Mouse (Mus musculus) embryonic facial prominence, embryonic 12.5 days (tissue): ENCODE data around the gene Irak3. TPM values are rescaled to one million over a fixed set of nuclear protein-coding genes. Genes with fewer than 3 reads are reported as not detected.

ENCODE experiments used
- ATAC-seq: fragments of 200-750 bp; cut with Nextera tagmentation; 2 replicates; pipeline ENCODE4 v1.8.0; 2017; ENCODE audit not compliant: insufficient number of reproducible peaks, insufficient read depth, low FRiP score, low TSS enrichment
- H3K27ac ChIP-seq: fragments of 300-500 bp; sonication (generic); 2 replicates; pipeline ENCODE4 v1.5.1; 2016; ENCODE audit warnings: mild to moderate bottlenecking
- H3K27me3 ChIP-seq: fragments of 300-500 bp; sonication (generic); 2 replicates; pipeline ENCODE4 v1.6.1; 2016; ENCODE audit warnings: mild to moderate bottlenecking, moderate library complexity
- H3K36me3 ChIP-seq: fragments of 300-500 bp; sonication (generic); 2 replicates; pipeline ENCODE4 v1.6.1; 2016; ENCODE audit warnings: mild to moderate bottlenecking
- H3K4me1 ChIP-seq: fragments of 300-500 bp; sonication (generic); 2 replicates; pipeline ENCODE4 v1.6.1; 2016
- H3K4me2 ChIP-seq: fragments of 300-500 bp; sonication (generic); replicated peaks from 2 replicates; pipeline ENCODE4 v1.6.1; 2016; ENCODE audit warnings: mild to moderate bottlenecking, moderate library complexity
- H3K4me3 ChIP-seq: fragments of 300-500 bp; sonication (generic); 2 replicates; pipeline ENCODE4 v1.5.1; 2016; ENCODE audit warnings: mild to moderate bottlenecking
- H3K9ac ChIP-seq: fragments of 300-500 bp; sonication (generic); 2 replicates; pipeline ENCODE4 v1.6.1; 2016; ENCODE audit warnings: mild to moderate bottlenecking, moderate library complexity
- H3K9me3 ChIP-seq: fragments of 300-500 bp; sonication (generic); 2 replicates; pipeline ENCODE4 v1.6.1; 2016; ENCODE audit warnings: mild to moderate bottlenecking, moderate library complexity
- WGBS: fragments of 180-500 bp; shearing (Covaris S2); methylation state at CpG from one replicate; pipeline ENCODE4 v1.1.7; 2016; 5-methylcytosine and 5-hydroxymethylcytosine counted together
- polyA plus RNA-seq: library from polyadenylated mRNA; unstranded; fragments of >200 nt; fragmentation: Nextera tagmentation; extraction: Ambion mirVana; gene quantifications from 2 replicates; pipeline ENCODE4 v1.2.1, GENCODE M21; 2016

The Irak3 gene
- polyA plus RNA-seq, 1 experiment from 2014 or later = 2.3 TPM

GRCm38 (mm10) chr10:120174192-120174705 is 27.7 kb downstream of the Irak3 start:
- Histone ChIP-seq H3K4me2 (no peak overlapping the region), H3K27ac (no peak overlapping the region), H3K9ac (no peak overlapping the region), H3K27me3 (no peaks in the 10 kb centered on the region), H3K4me1 (no peaks in the 10 kb centered on the region), H3K4me3 (no peak overlapping the region), H3K9me3 (no peaks in the 10 kb centered on the region), H3K36me3 (no peaks in the 10 kb centered on the region)
- WGBS = 84% methylated on average over 15 of the region's 15 CpGs
- ATAC-seq = no peak

GRCm38 (mm10) chr10:120171340-120171739 is 30.6 kb downstream of the Irak3 start:
- WGBS = 39% methylated on average over 5 of the region's 5 CpGs

GRCm38 (mm10) chr10:120170277-120170676 is 31.7 kb downstream of the Irak3 start:
- WGBS = 74% methylated on average over 4 of the region's 4 CpGs
- Histone ChIP-seq H3K36me3 (no peaks in the 10 kb centered on the region), H3K4me2 (no peak overlapping the region), H3K4me3 (no peak overlapping the region), H3K27me3 (no peaks in the 10 kb centered on the region), H3K9ac (no peak overlapping the region), H3K27ac (no peak overlapping the region), H3K4me1 (no peaks in the 10 kb centered on the region), H3K9me3 (no peaks in the 10 kb centered on the region)
- no peak for ATAC-seq

More at GRCm38 (mm10) chr10:120171340-120171739, 30.6 kb downstream of the Irak3 start:
- Histone ChIP-seq H3K36me3 (no peaks in the 10 kb centered on the region), H3K27ac (no peak overlapping the region), H3K4me3 (no peak overlapping the region), H3K9me3 (no peaks in the 10 kb centered on the region), H3K4me2 (no peak overlapping the region), H3K27me3 (no peaks in the 10 kb centered on the region), H3K9ac (no peak overlapping the region), H3K4me1 (no peaks in the 10 kb centered on the region)
- ATAC-seq = no peak

GRCm38 (mm10) chr10:120169841-120170240 is 32.1 kb downstream of the Irak3 start:
- Histone ChIP-seq H3K9me3 (no peaks in the 10 kb centered on the region), H3K4me2 (no peak overlapping the region), H3K4me1 (no peaks in the 10 kb centered on the region), H3K27ac (no peak overlapping the region), H3K36me3 (no peaks in the 10 kb centered on the region), H3K9ac (no peak overlapping the region), H3K27me3 (no peaks in the 10 kb centered on the region), H3K4me3 (no peak overlapping the region)
- WGBS = 80% methylated on average over 5 of the region's 5 CpGs
- ATAC-seq = no peak

- Histone ChIP-seq H3K36me3 (no peaks in the 10 kb centered on the region), H3K4me3 (no peak overlapping the region), H3K27ac (no peak overlapping the region), H3K4me1 (no peaks in the 10 kb centered on the region), H3K4me2 (no peak overlapping the region), H3K27me3 (no peaks in the 10 kb centered on the region), H3K9me3 (no peaks in the 10 kb centered on the region), H3K9ac (no peak overlapping the region)
- ATAC-seq = no peak
- 52% methylated on average over 10 of the region's 10 CpGs for WGBS
Measured at GRCm38 (mm10) chr10:120169064-120169463, 32.9 kb downstream of the Irak3 start.

- 78% methylated on average over 1 of the region's 1 CpGs for WGBS
- no peaks in the 10 kb centered on the region for H3K9me3 ChIP-seq
- no peaks in the 10 kb centered on the region for H3K36me3 ChIP-seq
- H3K27me3 ChIP-seq = no peaks in the 10 kb centered on the region
- H3K4me2 ChIP-seq = no peak overlapping the region
- no peaks in the 10 kb centered on the region for H3K4me1 ChIP-seq
- no peak overlapping the region for H3K4me3 ChIP-seq
- no peak overlapping the region for H3K9ac ChIP-seq
- H3K27ac ChIP-seq = no peak overlapping the region
- no peak for ATAC-seq
Measured at GRCm38 (mm10) chr10:120168070-120168469, 33.9 kb downstream of the Irak3 start.

- no peaks in the 10 kb centered on the region for H3K27me3 ChIP-seq
- no peak overlapping the region for H3K4me3 ChIP-seq
- no peak overlapping the region for H3K9ac ChIP-seq
- WGBS = 83% methylated on average over 17 of the region's 17 CpGs
- no peaks in the 10 kb centered on the region for H3K36me3 ChIP-seq
- no peak overlapping the region for H3K4me2 ChIP-seq
- H3K9me3 ChIP-seq = no peaks in the 10 kb centered on the region
- no peaks in the 10 kb centered on the region for H3K4me1 ChIP-seq
- ATAC-seq = no peak
- H3K27ac ChIP-seq = no peak overlapping the region
Measured at GRCm38 (mm10) chr10:120165793-120166503, 36.0 kb downstream of the Irak3 start.

GRCm38 (mm10) chr10:120164931-120165792 is 36.8 kb downstream of the Irak3 start:
- 84% methylated on average over 19 of the region's 19 CpGs for WGBS
- ATAC-seq = no peak
- H3K9ac ChIP-seq = no peak overlapping the region
- H3K9me3 ChIP-seq = no peaks in the 10 kb centered on the region
- H3K4me3 ChIP-seq = no peak overlapping the region
- H3K4me1 ChIP-seq = no peaks in the 10 kb centered on the region
- no peak overlapping the region for H3K27ac ChIP-seq
- no peak overlapping the region for H3K4me2 ChIP-seq
- H3K27me3 ChIP-seq = no peaks in the 10 kb centered on the region
- no peaks in the 10 kb centered on the region for H3K36me3 ChIP-seq

GRCm38 (mm10) chr10:120163490-120163889 is 38.4 kb downstream of the Irak3 start:
- H3K36me3 ChIP-seq = no peaks in the 10 kb centered on the region
- H3K27me3 ChIP-seq = no peaks in the 10 kb centered on the region
- ATAC-seq = no peak
- H3K4me2 ChIP-seq = no peak overlapping the region
- no peaks in the 10 kb centered on the region for H3K9me3 ChIP-seq
- no peaks in the 10 kb centered on the region for H3K4me1 ChIP-seq
- no peak overlapping the region for H3K9ac ChIP-seq
- no peak overlapping the region for H3K4me3 ChIP-seq
- no peak overlapping the region for H3K27ac ChIP-seq
- 92% methylated on average over 7 of the region's 7 CpGs for WGBS

- H3K36me3 ChIP-seq = no peaks in the 10 kb centered on the region
- no peak overlapping the region for H3K9ac ChIP-seq
- H3K4me2 ChIP-seq = no peak overlapping the region
- no peaks in the 10 kb centered on the region for H3K9me3 ChIP-seq
- no peak overlapping the region for H3K4me3 ChIP-seq
- H3K27ac ChIP-seq = no peak overlapping the region
- H3K4me1 ChIP-seq = no peaks in the 10 kb centered on the region
- no peak for ATAC-seq
- 86% methylated on average over 10 of the region's 10 CpGs for WGBS
- no peaks in the 10 kb centered on the region for H3K27me3 ChIP-seq
Measured at GRCm38 (mm10) chr10:120162840-120163239, 39.1 kb downstream of the Irak3 start.

- no peak overlapping the region for H3K4me2 ChIP-seq
- WGBS = 77% methylated on average over 9 of the region's 9 CpGs
- H3K9me3 ChIP-seq = no peaks in the 10 kb centered on the region
- H3K36me3 ChIP-seq = no peaks in the 10 kb centered on the region
- H3K27me3 ChIP-seq = no peaks in the 10 kb centered on the region
- ATAC-seq = no peak
- H3K9ac ChIP-seq = no peak overlapping the region
- no peak overlapping the region for H3K4me3 ChIP-seq
- no peaks in the 10 kb centered on the region for H3K4me1 ChIP-seq
- H3K27ac ChIP-seq = no peak overlapping the region
Measured at GRCm38 (mm10) chr10:120160533-120160932, 41.4 kb downstream of the Irak3 start.

- no peak overlapping the region for H3K27ac ChIP-seq
- no peak overlapping the region for H3K9ac ChIP-seq
- no peak overlapping the region for H3K4me3 ChIP-seq
- H3K4me1 ChIP-seq = no peaks in the 10 kb centered on the region
- WGBS = 85% methylated on average over 2 of the region's 2 CpGs
- ATAC-seq = no peak
- no peaks in the 10 kb centered on the region for H3K27me3 ChIP-seq
- no peak overlapping the region for H3K4me2 ChIP-seq
- no peaks in the 10 kb centered on the region for H3K36me3 ChIP-seq
- H3K9me3 ChIP-seq = no peaks in the 10 kb centered on the region
Measured at GRCm38 (mm10) chr10:120153911-120154310, 48.0 kb downstream of the Irak3 start.
